Mouse (Mus musculus): ENCODE measurements around the gene Adrb1.

GRCm38 (mm10) chr19:56735747-56736146, 13.7 kb downstream of the Adrb1 start:
- no peak for TF ChIP-seq POLR2A (IDR thresholded peaks at IDR 0.05; ENCODE audit: borderline replicate concordance, extremely low read depth, insufficient read depth, insufficient read length, poor library complexity, severe bottlenecking)
- TF ChIP-seq CTCF (IDR thresholded peaks at IDR 0.05; ENCODE audit: borderline replicate concordance, extremely low read depth, insufficient read depth, insufficient read length), result no peak

Data from brain, embryonic 14.5 days (tissue).